Mouse (Mus musculus): ENCODE measurements around the gene Ptpdc1.
A peak's percentile ranks its signal among the peaks of the same experiment; 100 is the strongest.

DNA sequence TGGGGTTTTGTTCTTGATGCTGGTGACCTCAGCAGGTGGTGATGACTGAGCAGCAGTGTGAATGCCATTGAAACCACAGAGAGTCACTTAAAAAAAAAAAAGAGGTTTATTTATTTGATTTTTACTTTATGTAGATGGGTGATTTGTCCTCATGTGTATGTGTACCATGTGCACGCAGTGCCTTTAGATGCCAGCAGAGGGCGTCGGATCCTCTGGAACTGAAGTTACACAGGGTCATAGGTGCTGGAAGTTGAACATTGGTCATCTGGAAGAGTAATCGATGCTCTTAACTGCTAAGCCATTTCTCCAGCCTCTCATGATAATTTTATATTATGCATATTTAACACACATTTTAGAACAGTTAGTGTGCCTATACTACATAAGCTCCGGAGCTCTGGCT, 49.1 kb upstream of the Ptpdc1 start:
- peak; percentile 23; the same call in 1 of the 2 replicates for TF ChIP-seq CTCF (IDR thresholded peaks at IDR 0.05; ENCODE audit: borderline replicate concordance, extremely low read depth, insufficient read depth, insufficient read length)
- no peak for TF ChIP-seq POLR2A (IDR thresholded peaks at IDR 0.05; ENCODE audit: borderline replicate concordance, extremely low read depth, insufficient read depth, insufficient read length, poor library complexity, severe bottlenecking)
